Mouse (Mus musculus): ENCODE data around the gene Mettl11b. TPM values are rescaled to one million over a fixed set of nuclear protein-coding genes. Genes with fewer than 3 reads are reported as not detected.
"Not testable (repeated sequence)": the region's sequence is repeated elsewhere in the genome, so short reads cannot be mapped to it uniquely, and the experiment has no call there.

Mettl11b gene
- under 1 TPM; 0.19 to 0.76 TPM for total RNA-seq (2021)
- long read RNA-seq, experiment 1: 0 reads
- long read RNA-seq, experiment 2, partial matches to known transcripts: 0 of 1 reads
- long read RNA-seq, experiment 2, other reads (novel, unspliced or antisense): 0 of 1 reads

DNA sequence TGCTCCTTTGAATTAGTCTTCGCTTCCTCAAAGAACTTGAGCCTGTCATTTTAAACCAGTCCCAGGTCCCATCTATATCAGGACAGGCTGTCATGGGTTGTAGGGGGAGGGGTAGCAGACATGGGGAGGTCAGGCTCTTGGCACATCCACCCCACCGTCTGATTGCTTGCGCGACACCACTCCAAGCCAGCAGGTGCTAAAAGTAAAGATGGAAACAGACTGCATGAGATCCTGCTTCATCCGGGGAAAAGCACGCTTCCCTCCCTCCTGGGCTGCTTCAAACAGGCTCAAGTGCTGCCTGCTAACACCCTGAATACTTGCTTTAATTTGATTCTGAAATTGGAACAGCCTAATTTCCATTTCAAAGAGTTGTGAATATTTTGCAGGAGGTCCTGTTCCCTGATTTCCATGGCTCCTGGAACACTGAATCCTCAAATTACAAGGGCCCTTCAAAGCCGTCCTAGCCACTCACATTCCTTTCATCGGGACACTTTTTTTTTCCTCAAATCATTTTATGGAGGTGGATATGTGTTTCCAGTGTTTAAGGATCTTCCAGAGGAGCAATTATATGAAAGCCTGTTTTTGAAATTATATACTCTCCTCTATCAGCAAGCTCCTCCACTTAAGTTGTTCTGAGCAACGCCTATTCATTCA lies at the start of gene Mettl11b:
Gene Mettl11b, minus strand, starts transcription at position 127 of the 654 bp plus-strand sequence.
- intact Hi-C loops (cut with DNase I): no loop called here
- DNase-seq: peak; percentile 2 to 4

DNA sequence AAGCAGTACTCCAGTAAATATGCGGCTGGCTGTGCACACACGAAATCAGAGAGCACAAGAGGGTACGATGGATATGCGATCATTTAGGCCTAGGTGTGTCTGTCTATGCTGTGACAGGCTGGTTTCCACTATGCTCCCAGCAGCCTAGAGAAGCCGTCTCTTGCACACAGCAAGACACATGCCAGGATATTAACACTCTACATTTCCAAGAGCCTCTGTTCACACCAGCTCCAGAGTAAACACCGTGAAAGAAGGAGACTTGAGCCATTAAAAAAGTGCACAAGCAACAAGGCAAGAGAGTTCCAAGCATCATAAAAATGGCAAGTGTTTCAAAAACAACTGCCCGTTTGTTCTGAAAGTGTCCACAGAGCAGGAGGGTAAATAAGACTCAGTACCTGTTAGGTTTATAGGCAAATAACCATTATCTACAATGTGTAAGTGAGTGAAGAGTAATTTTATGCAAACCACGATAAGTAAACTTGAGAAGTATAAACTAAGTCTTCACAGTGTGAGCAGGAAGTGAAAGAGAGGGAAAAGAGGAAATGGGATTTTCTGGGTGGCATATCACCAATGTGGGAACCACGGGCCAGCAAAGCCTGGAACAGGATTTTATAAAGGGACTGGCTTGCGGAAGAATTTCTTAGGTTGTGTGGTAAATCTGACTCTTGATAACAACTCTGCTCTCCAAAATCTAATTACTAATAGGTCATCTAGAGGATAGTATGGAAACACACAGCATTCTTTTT lies 32.6 kb upstream of the Mettl11b start:
- no peak for DNase-seq
- intact Hi-C loops (cut with DNase I): no loop called here

DNA sequence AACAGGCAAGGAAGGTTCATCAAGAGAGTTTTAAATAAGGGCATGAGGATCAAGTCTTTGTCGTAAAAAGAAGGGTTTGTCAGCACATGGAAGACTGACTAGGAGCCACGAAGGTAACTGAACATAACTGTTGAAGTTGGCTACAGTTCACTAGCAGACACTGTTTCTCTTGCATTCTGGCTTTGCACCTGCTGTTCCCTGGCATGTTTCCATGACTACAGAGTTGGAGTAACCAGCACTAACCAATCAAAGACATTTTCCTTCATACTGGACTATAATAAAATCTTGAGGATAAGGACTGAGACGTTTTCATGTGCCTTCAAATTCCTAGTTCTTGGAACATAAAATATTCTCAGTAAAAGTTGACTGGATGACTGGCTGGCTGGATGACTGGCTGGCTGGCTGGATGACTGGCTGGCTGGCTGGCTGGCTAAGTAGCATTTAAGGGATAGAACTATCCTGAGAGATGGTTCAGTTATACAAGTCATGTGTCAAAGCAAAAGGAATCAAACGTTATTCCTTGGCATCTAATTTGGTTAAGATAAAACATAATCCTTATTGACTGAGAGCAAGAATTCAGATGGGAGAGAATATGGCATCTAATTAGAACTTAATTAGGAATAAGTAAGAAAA lies 26.4 kb upstream of the Mettl11b start:
- intact Hi-C loops (cut with DNase I): no loop called here
- no peak for DNase-seq

DNA sequence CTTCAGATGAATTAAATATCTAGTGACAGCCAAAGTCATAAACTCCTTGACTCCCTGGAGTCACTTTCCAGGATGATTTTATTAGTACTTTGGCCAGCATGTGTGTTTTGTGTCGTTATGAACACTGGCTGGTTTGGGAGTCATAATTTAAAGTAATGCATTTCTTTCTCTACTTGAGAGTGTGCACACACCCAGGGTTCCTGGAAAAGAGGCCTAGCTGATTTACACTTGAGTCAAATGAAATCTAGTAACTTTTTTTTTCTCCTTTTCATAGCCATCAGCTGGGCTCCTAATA lies 12.2 kb upstream of the Mettl11b start:
- no peak for DNase-seq
- intact Hi-C loops (cut with DNase I): no loop called here

DNA sequence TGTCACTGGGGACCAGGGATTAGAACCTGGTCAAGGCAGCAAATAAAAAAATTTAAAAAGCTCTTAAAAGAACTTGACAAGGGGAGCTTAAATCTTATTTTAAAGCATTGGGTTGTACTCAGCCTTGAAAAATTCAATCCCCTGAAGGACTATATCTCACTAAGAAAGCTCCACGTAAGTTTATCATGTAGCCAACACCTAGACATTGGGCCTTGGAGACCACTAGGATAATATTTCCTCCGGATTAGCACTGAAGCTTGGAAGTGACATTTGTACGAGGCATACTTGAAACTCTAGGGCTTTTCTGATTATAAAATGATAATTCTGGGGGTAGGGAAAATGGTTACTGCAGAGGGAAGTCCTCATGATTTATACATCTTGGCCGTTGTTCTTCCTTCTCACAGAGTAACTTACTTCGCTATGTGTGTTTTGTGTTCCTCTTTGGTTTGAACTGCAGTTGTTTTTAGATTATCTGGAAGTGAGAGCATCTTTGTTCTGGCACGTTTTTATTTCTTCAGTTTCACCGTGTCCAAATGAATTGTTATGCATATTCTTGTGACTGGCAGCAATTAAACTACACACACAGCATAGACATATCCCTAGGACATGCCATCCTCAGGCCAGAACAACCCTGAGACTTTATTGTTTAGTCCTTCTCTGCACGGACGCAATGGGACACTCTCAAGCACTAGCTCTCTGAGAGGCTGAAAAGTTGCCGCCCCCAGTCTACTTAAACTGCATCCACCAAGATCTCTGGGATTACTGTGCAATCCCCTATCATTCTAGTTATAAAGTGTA lies 11.6 kb upstream of the Mettl11b start:
- no peak for DNase-seq
- intact Hi-C loops (cut with DNase I): no loop called here

DNA sequence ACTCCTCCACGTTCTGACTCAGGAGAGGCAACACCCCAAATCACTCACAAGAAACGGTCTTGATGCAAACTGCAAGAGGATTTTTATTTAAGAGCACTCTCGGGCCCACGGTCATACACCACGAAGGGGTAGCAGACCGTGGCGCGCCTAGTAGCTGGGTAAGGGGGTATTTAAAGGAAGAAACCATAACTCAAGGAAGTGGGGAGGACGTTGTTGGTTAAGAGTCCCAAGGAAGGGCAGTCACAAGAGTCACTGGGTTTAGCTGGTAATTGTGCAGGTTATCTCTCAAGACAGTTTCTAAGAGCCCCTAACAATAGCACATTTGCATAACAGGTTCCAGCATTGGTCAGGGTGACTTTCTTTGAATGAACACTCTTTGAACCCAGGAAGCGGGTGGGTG lies 6.1 kb upstream of the Mettl11b start:
- intact Hi-C loops (cut with DNase I): not testable (repeated sequence)

DNA sequence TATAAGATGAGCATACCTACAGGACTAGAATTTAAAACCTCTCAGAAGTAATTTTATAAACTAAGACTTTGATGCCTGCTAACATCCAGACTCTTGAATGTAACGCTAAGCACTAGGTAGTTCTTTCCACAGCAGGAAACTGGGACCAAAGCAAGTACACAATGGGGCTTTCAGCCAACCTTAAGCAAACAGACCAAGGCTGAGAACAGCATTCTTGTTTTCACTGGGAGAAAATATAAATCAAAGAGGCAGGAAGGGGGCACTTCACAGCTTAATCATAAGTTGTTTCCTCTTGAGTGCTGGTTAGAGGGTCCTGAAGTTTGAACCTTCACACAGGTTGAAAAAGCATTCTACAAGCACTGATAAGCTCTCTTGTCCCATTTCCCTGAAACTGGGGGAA lies 1.1 kb downstream of the Mettl11b start:
- DNase-seq: no peak
- intact Hi-C loops (cut with DNase I): no loop called here

More for the DNA sequence above, 6.1 kb upstream of the Mettl11b start:
- not testable (repeated sequence) for DNase-seq

DNA sequence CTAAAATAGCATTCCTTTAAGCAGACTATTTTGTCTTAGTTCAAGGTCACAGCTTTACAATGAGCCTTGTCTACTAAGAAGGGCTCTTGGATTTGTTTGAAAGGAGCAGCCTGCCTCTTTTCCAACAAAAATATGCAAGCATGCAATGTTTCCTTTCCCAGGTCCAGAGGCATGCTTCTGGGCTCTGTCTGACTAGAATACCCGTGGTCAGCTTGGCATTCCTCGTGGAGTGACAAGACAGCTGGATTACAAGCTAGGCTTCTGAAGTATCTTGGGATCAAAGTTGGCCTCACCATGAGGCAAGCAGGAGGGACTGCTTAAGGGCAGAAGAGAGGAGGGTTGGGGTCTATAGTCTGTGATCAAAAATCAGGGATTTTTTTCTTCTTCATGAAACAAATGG lies 16.4 kb downstream of the Mettl11b start:
- DNase-seq: no peak
- intact Hi-C loops (cut with DNase I): no loop called here

DNA sequence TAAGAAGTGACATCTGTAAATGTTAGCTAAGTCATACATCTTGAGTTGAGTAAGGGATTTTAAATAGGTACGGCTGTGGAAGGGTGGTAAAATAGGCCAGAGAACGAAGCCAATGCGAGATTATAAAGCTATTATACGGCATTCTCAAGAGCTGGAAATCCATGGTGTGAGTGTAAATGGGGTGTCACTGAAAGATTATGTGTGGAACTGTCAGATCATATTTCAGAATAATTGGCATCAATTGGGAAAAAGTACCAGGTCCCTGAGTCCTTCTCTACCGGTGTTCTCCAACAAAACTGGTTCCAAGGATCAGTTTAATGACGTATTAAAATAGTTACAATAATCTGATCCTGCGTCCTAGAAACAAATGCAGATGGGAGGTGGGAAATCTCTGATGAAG lies 24.5 kb downstream of the Mettl11b start:
- no peak for DNase-seq
- intact Hi-C loops (cut with DNase I): no loop called here

DNA sequence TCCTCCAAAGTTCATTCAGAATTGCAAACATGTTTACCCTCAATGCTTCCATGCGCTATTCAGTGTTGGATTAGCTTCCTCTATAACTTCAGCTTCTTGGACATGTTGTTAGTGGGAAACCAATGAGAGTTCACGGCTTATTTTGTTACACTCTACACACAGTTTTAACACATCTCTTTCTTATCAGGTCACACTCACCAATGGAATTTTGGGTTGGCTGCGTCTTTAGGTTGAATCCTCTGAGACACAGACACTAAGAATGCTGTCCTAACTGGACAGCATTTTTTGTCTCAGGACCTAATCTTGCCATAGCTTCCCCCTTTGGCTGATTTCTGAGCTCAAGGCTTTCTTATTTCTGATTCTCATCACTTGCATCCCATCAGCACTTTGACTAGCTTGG lies 25.3 kb downstream of the Mettl11b start:
- intact Hi-C loops (cut with DNase I): no loop called here
- DNase-seq: no peak

DNA sequence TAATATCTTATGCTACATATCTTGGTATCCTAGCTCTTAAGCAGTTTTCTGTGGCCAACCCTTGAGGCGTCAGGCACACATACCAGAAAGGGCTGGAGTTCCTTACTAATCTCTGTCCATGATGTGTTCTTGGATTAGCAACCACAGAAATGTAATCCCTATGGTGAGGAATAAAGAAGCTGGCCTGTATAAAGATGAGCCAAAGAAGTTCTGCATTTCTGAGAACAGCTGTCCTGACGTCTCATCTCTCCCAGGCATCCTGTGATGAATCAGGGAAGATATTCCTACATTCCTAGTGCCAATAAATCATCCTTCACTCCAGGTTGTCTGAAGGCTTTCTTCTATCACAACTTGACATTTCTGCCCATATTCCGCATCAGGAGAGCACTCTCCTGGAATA lies 33.2 kb downstream of the Mettl11b start:
- DNase-seq: no peak
- intact Hi-C loops (cut with DNase I): no loop called here

DNA sequence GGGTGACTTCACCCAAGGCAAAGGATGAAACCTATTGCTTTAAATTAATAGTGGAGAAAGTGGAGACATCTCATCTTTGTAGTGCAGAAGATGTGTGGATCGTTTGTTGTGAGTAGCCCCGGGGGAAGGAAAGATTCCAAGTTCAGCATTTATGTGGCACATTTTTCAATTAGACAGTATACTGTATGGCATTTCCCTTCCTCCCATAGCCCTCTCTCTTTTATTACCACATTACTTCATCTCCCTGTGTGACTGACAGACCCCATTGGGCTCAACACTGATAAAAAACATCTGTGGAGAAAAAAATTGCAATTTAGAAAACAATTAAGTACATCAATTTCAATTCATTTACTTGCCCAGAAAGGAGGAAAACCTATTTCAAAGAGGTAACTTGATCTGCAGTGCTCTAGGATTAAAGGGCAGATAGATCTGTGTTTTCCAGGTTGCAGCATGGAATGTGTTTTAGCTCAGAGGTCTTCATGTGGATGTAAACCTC lies 42.0 kb downstream of the Mettl11b start:
- intact Hi-C loops (cut with DNase I): no loop called here
- DNase-seq: no peak

DNA sequence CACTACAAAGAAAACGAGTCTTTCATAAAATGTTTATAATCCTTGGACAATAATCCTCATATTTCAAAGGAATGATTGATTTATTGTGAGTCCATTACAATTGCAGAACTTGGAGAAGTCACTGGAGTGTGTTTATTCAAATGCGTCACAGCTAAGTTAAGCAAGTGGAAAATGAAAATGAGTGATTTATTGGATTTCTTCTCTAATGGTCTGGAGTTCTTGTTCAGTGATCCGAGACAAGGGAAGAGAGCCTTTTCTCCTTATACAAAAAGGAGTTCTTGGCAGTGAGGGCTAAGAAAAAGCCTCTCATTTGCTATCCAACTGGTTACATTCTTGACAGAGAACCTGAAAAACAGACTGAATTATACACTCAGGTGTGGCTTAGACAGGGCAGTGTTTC lies 42.9 kb downstream of the Mettl11b start:
- no peak for DNase-seq
- intact Hi-C loops (cut with DNase I): no loop called here

DNA sequence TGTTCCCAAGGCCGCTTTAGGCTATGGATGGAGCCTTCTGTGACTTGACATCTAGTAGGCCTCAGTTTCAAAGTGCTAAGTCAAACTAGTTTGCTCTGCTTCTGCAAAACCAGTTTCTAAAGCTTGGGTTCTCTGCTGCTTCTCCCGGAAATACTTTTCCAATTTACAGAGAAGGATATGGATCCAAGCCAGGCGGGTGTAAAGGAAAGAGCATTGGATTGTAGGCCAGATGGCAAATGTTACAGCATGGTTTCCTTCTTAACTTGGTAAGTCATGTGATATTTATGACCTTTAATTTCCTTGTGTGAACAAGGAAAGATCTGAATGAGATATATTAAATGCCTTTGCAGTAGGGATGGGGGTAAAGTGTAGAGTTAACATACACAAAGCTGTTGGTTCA lies 52.2 kb downstream of the Mettl11b start:
- no peak for DNase-seq

DNA sequence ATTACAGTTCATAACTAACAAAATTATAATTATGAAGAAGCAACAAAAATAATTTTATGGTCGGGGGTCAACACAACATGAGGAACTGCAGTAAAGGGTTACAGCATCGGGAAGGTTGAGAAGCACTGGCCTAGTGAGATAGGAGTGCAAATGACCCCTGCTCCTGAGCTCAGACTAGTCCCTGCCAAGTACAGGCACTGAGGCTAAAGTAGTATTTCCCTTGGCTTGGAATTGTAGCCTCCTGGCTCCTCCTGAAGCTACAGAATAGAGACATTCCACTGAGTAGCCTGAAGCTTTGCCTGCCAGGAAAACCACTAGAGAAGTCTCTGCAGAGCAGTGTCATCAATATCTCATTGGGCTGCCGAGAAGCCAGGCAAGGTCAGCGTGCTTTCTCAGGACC lies 53.7 kb downstream of the Mettl11b start:
- intact Hi-C loops (cut with DNase I): no loop called here
- DNase-seq: peak in 1 of 2 experiments; percentile 4

More for the DNA sequence above, 52.2 kb downstream of the Mettl11b start:
- intact Hi-C loops (cut with DNase I): no loop called here

DNA sequence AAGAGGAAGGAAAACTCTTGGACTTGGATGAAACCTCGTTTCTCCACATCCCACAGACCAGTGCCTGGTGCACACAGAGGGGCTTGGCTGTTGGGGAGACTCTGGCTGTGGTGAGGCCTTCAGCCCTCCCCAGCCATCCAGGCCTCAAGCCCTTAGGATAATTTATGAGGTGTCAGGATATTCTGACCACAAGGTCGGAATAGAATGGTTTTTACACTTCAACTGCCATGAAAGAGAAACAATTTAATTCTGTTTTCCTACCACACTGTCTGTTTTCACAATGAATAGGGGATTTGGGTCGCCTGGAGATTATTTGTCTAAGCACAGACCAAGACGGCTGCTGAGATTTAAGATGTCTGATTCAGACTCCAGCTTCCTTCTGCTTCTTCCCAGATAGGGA lies 54.3 kb downstream of the Mettl11b start:
- intact Hi-C loops (cut with DNase I): no loop called here
- DNase-seq: no peak

DNA sequence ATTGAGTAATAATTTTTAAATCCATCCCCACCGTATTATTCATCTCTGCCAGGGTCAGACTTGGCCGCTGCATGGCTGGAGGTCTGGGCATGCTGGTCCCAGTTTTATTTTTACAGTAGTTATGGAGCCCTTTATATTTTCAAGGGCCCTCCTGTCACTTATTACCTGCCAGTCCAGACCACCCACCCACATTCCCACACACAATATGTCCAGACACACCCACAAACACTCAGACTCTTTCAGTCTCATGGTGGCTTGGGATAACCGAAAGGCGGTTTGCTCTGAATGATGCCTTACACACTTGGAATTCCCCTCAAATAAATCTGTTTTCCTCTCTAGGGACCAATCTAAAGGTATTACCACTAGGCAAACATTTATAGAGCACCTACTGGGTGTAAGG lies 55.1 kb downstream of the Mettl11b start:
- intact Hi-C loops (cut with DNase I): no loop called here
- no peak for DNase-seq

DNA sequence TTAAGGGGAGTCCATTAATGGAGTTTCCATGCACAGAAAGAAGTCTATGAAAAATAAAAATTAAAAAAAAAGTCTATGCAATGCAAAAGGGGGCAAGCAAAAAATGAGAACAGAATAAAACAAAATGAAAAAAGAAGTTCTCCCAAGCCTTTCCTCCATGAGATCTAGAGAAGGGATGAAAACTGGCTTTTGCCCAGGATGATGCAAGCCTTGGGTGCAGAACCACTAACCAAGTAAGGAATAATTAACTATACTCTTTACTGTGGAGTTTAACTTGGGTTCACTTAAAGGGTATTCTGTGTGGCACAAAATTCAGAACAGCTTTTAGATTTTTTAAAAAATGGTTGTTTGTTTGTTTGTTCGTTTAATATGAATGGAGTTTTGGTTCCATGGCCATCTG lies 62.6 kb downstream of the Mettl11b start:
- intact Hi-C loops (cut with DNase I): no loop called here
- no peak for DNase-seq

DNA sequence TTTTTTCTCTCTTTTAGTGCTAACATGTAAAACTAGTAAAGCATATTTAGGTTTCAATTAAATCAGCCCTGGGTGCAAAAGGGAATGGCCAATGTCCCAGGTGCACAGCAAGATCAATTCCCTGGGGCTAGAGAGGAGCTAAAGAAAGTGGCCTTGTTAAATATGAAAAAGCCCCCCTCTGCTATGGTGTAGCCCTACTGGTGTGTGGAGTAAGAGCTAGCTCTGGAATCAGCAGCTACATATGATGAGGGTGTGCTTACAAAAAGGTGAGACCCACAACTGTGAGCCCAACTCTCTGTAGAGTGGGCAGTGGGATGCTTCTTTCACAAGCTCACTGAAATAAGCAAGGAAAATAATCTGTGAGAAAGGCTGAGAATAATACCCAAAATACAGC lies 66.5 kb downstream of the Mettl11b start:
- no peak for DNase-seq

DNA sequence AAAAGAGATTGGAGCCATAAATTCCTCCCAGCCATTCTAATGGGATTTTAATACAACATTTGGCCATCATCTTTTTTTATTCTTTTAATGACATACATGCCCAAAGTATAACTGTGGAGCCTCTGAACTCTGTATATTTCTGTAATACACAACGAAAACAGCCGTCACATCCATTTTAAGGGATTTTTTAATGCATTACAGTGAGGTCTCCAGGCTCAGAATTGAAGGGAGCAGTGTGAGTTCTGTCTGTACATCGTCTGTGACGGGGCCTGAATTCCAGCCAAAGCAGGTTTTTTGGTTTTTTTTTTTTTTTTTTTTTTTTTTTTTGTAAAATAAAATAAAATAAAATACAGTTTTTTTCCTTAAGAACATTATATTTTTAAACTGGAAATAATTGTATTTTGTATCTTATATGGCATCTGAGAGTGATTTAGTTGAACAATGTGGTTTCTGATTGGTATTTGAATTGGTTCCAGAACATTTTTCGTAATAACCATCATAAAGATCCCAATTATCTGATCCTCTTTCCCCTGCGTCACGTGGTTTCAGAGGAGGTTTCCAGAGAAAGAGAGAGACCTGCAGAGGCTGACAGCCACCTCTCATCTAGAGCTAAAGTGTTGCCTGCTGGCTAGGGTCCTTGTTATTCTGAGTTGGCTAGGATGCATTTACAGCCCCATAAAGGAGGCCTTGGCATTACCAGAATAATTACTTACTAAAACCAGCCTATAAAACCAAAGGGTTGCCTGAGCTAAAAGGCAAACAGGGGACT lies 67.1 kb downstream of the Mettl11b start:
- intact Hi-C loops (cut with DNase I): no loop called here
- no peak for DNase-seq

More for the DNA sequence above, 66.5 kb downstream of the Mettl11b start:
- intact Hi-C loops (cut with DNase I): no loop called here
